Mouse (Mus musculus) kidney, embryonic 15.5 days (tissue): ENCODE data around the gene Hist1h3c. TPM values are rescaled to one million over a fixed set of nuclear protein-coding genes. Genes with fewer than 3 reads are reported as not detected.
"Not testable (repeated sequence)": the region's sequence is repeated elsewhere in the genome, so short reads cannot be mapped to it uniquely, and the experiment has no call there.

ENCODE experiments used
- ATAC-seq: fragments of 200-750 bp; cut with Nextera tagmentation; replicated peaks from 2 replicates; pipeline ENCODE4 v1.8.0; 2017; ENCODE audit warnings: moderate TSS enrichment; ENCODE audit not compliant: low FRiP score
- H3K27ac ChIP-seq: fragments of 300-500 bp; sonication (generic); 2 replicates; pipeline ENCODE4 v1.5.1; 2015; ENCODE audit warnings: mild to moderate bottlenecking, inconsistent platforms
- H3K27me3 ChIP-seq: fragments of 300-500 bp; sonication (generic); 2 replicates; pipeline ENCODE4 v1.6.1; 2015; ENCODE audit warnings: inconsistent platforms
- H3K36me3 ChIP-seq: fragments of 300-500 bp; sonication (generic); 2 replicates; pipeline ENCODE4 v1.6.1; 2015; ENCODE audit warnings: inconsistent platforms
- H3K4me1 ChIP-seq: fragments of 300-500 bp; sonication (generic); 2 replicates; pipeline ENCODE4 v1.6.1; 2015; ENCODE audit warnings: inconsistent platforms
- H3K4me2 ChIP-seq: fragments of 300-500 bp; sonication (generic); 2 replicates; pipeline ENCODE4 v1.6.1; 2015; ENCODE audit warnings: moderate library complexity, mild to moderate bottlenecking, inconsistent platforms
- H3K4me3 ChIP-seq: fragments of 300-500 bp; sonication (generic); replicated peaks from 2 replicates; pipeline ENCODE4 v1.5.1; 2015; ENCODE audit warnings: mild to moderate bottlenecking, inconsistent platforms
- H3K9ac ChIP-seq: fragments of 300-500 bp; sonication (generic); 2 replicates; pipeline ENCODE4 v1.6.1; 2015; ENCODE audit warnings: mild to moderate bottlenecking, inconsistent platforms
- H3K9me3 ChIP-seq: fragments of 300-500 bp; sonication (generic); replicated peaks from 2 replicates; pipeline ENCODE4 v1.6.1; 2016; ENCODE audit warnings: inconsistent platforms
- WGBS: fragments of 180-500 bp; shearing (Covaris S2); methylation state at CpG from one replicate; pipeline ENCODE4 v1.1.7; 2015; ENCODE audit warnings: mixed read lengths; 5-methylcytosine and 5-hydroxymethylcytosine counted together
- polyA plus RNA-seq: library from polyadenylated mRNA; unstranded; fragments of >200 nt; fragmentation: Nextera tagmentation; extraction: Ambion mirVana; gene quantifications from 2 replicates; pipeline ENCODE4 v1.2.1, GENCODE M21; 2015

Hist1h3c gene
- polyA plus RNA-seq, 1 experiment from 2014 or later = 13.5 TPM

GRCm38 (mm10) chr13:23763242-23763585 is 17.8 kb upstream of the Hist1h3c start:
- WGBS = under 1% methylated on average over 10 of the region's 10 CpGs
- Histone ChIP-seq H3K4me2 (peak overlapping the region; percentile 85), H3K27ac (peak overlapping the region; percentile 98), H3K4me3 (peak overlapping the region; percentile 61), H3K36me3 (no peaks in the 10 kb centered on the region), H3K4me1 (peaks cover 27% of the 10 kb centered on the region), H3K9me3 (no peaks in the 10 kb centered on the region), H3K9ac (peak overlapping the region; percentile 48; the same call in 1 of the 2 replicates), H3K27me3 (no peaks in the 10 kb centered on the region)
- ATAC-seq = no peak

- H3K36me3 ChIP-seq, H3K9me3 ChIP-seq, H3K27me3 ChIP-seq: not testable (repeated sequence)
- peak; percentile 67 for ATAC-seq
- peak within 1 kb of the TSS; percentile 85 for H3K4me2 ChIP-seq
- peak within 1 kb of the TSS; percentile 98 for H3K27ac ChIP-seq
- under 1% methylated on average over 31 of the region's 52 CpGs for WGBS
- H3K4me1 ChIP-seq = peaks cover 32% of the 10 kb centered on the region
- peak within 1 kb of the TSS; percentile 61 for H3K4me3 ChIP-seq
- peak within 1 kb of the TSS; percentile 61 for H3K9ac ChIP-seq
Measured at GRCm38 (mm10) chr13:23761871-23762821, 16.7 kb upstream of the Hist1h3c start, which contains the start of gene Hist1h3a. TSS of gene Hist1h3a (minus strand) at chr13:23762386.

- Histone ChIP-seq H3K4me1 (peaks cover 32% of the 10 kb centered on the region), H3K36me3 (no peaks in the 10 kb centered on the region), H3K9ac (peak within 1 kb of the TSS; percentile 61), H3K27ac (peak within 1 kb of the TSS; percentile 98), H3K4me3 (peak within 1 kb of the TSS; percentile 61), H3K4me2 (peak within 1 kb of the TSS; percentile 85), H3K27me3 (no peaks in the 10 kb centered on the region), H3K9me3 (no peaks in the 10 kb centered on the region)
- ATAC-seq = peak; percentile 76
- WGBS = under 1% methylated on average over 67 of the region's 72 CpGs
Measured at GRCm38 (mm10) chr13:23760972-23761864, 15.8 kb upstream of the Hist1h3c start, which contains the start of gene Hist1h4a. TSS of gene Hist1h4a (minus strand) at chr13:23761230.

GRCm38 (mm10) chr13:23760240-23760971 is 15.0 kb upstream of the Hist1h3c start:
- WGBS = 1% methylated on average over 25 of the region's 27 CpGs

GRCm38 (mm10) chr13:23759916-23760239 is 14.5 kb upstream of the Hist1h3c start:
- peak overlapping the region; percentile 54 for H3K9ac ChIP-seq
- WGBS = 72% methylated on average over 1 of the region's 1 CpGs
- H3K4me3 ChIP-seq = peak overlapping the region; percentile 61
- no peak for ATAC-seq
- no peaks in the 10 kb centered on the region for H3K36me3 ChIP-seq
- peak overlapping the region; percentile 85 for H3K4me2 ChIP-seq
- no peaks in the 10 kb centered on the region for H3K27me3 ChIP-seq
- H3K27ac ChIP-seq = peak overlapping the region; percentile 98
- H3K9me3 ChIP-seq = no peaks in the 10 kb centered on the region
- peaks cover 31% of the 10 kb centered on the region for H3K4me1 ChIP-seq

More at GRCm38 (mm10) chr13:23760240-23760971, 15.0 kb upstream of the Hist1h3c start:
- H3K4me3 ChIP-seq = peak overlapping the region; percentile 61
- H3K4me1 ChIP-seq = peaks cover 32% of the 10 kb centered on the region
- no peaks in the 10 kb centered on the region for H3K9me3 ChIP-seq
- no peaks in the 10 kb centered on the region for H3K27me3 ChIP-seq
- no peaks in the 10 kb centered on the region for H3K36me3 ChIP-seq
- peak overlapping the region; percentile 85 for H3K4me2 ChIP-seq
- H3K9ac ChIP-seq = peak overlapping the region; percentile 54
- peak overlapping the region; percentile 98 for H3K27ac ChIP-seq
- no peak for ATAC-seq

- no peak for ATAC-seq
- no peak overlapping the region for H3K9ac ChIP-seq
- WGBS = 65% methylated on average over 3 of the region's 3 CpGs
Measured at GRCm38 (mm10) chr13:23759251-23759771, 13.9 kb upstream of the Hist1h3c start.

GRCm38 (mm10) chr13:23757921-23758320 is 12.5 kb upstream of the Hist1h3c start:
- H3K27ac ChIP-seq = peak overlapping the region; percentile 59
- no peak for ATAC-seq
- H3K36me3 ChIP-seq = no peaks in the 10 kb centered on the region
- no peaks in the 10 kb centered on the region for H3K27me3 ChIP-seq
- no peak overlapping the region for H3K4me3 ChIP-seq
- H3K4me1 ChIP-seq = peaks cover 16% of the 10 kb centered on the region
- WGBS = 44% methylated on average over 3 of the region's 3 CpGs
- 0 out of 2 replicates have a peak overlapping the region, but pooled peaks have one; percentile 70 for H3K4me2 ChIP-seq
- H3K9me3 ChIP-seq = no peaks in the 10 kb centered on the region
- no peak overlapping the region for H3K9ac ChIP-seq

More at GRCm38 (mm10) chr13:23759251-23759771, 13.9 kb upstream of the Hist1h3c start:
- peaks cover 25% of the 10 kb centered on the region for H3K4me1 ChIP-seq
- no peak overlapping the region for H3K4me2 ChIP-seq
- no peak overlapping the region for H3K27ac ChIP-seq
- H3K27me3 ChIP-seq = no peaks in the 10 kb centered on the region
- H3K36me3 ChIP-seq = no peaks in the 10 kb centered on the region
- no peak overlapping the region for H3K4me3 ChIP-seq
- H3K9me3 ChIP-seq = no peaks in the 10 kb centered on the region

GRCm38 (mm10) chr13:23757211-23757773 is 11.9 kb upstream of the Hist1h3c start:
- H3K36me3 ChIP-seq = no peaks in the 10 kb centered on the region
- H3K27me3 ChIP-seq = no peaks in the 10 kb centered on the region
- H3K27ac ChIP-seq = peak overlapping the region; percentile 97
- H3K4me1 ChIP-seq = peaks cover 13% of the 10 kb centered on the region
- H3K9ac ChIP-seq = peak overlapping the region; percentile 59
- H3K4me3 ChIP-seq = peak overlapping the region; percentile 46
- H3K9me3 ChIP-seq = no peaks in the 10 kb centered on the region
- H3K4me2 ChIP-seq = peak overlapping the region; percentile 70
- WGBS = under 1% methylated on average over 23 of the region's 23 CpGs
- ATAC-seq = no peak

GRCm38 (mm10) chr13:23756790-23757189 is 11.4 kb upstream of the Hist1h3c start, which contains the start of gene Hist1h4b:
TSS of gene Hist1h4b (plus strand) at chr13:23757013.
- Histone ChIP-seq H3K9ac (peak within 1 kb of the TSS; percentile 59), H3K36me3 (no peaks in the 10 kb centered on the region), H3K9me3 (no peaks in the 10 kb centered on the region), H3K4me2 (peak within 1 kb of the TSS; percentile 70), H3K4me1 (peaks cover 13% of the 10 kb centered on the region), H3K27ac (peak within 1 kb of the TSS; percentile 97), H3K27me3 (no peaks in the 10 kb centered on the region), H3K4me3 (peak within 1 kb of the TSS; percentile 46)
- under 1% methylated on average over 17 of the region's 22 CpGs for WGBS
- peak; percentile 79 for ATAC-seq

GRCm38 (mm10) chr13:23755000-23755399 is 9.6 kb upstream of the Hist1h3c start:
- 0 out of 2 replicates have a peak overlapping the region, but pooled peaks have one; percentile 10 for H3K27ac ChIP-seq
- no peak for ATAC-seq
- H3K9me3 ChIP-seq = no peaks in the 10 kb centered on the region
- H3K36me3 ChIP-seq = no peaks in the 10 kb centered on the region
- no peak overlapping the region for H3K4me2 ChIP-seq
- H3K4me1 ChIP-seq = peaks cover 7% of the 10 kb centered on the region
- H3K27me3 ChIP-seq = no peaks in the 10 kb centered on the region
- H3K4me3 ChIP-seq = no peak overlapping the region
- no peak overlapping the region for H3K9ac ChIP-seq
